Mouse (Mus musculus) lung, adult 2 months (tissue): ENCODE data around the gene Flywch1.

Experiments
- CTCF ChIP-seq: fragments of 200-500 bp; IDR thresholded peaks from 2 replicates; pipeline ENCODE4 v1.5.1; 2011; ENCODE audit warnings: mild to moderate bottlenecking, low read length, control low read depth; ENCODE audit not compliant: insufficient read depth
- POLR2A ChIP-seq: fragments of 200-500 bp; IDR thresholded peaks from 2 replicates; pipeline ENCODE4 v1.6.1; 2011; ENCODE audit warnings: low read depth, mild to moderate bottlenecking, control low read depth, low read length, borderline replicate concordance; ENCODE audit errors: extremely low read depth

- TF ChIP-seq CTCF (no peak), POLR2A (no peak)
Observed at GRCm38 (mm10) chr17:23704741-23705140, 66.7 kb downstream of the Flywch1 start.
